Mouse (Mus musculus) liver, postnatal 0 days (tissue): ENCODE results near the gene Mepce. TPM values are rescaled to one million over a fixed set of nuclear protein-coding genes. Genes with fewer than 3 reads are reported as not detected.

ENCODE experiments used
- ATAC-seq: fragments of 200-750 bp; cut with Nextera tagmentation; 2 replicates; pipeline ENCODE4 v1.8.0; 2017; ENCODE audit warnings: mild to moderate bottlenecking, moderate library complexity
- DNase-seq: peaks from one replicate; pipeline ENCODE4 v3.0.0-alpha.2; 2016
- H3K27ac ChIP-seq: fragments of 300-500 bp; sonication (generic); 2 replicates; pipeline ENCODE4 v1.5.1; 2014; ENCODE audit warnings: antibody characterized with exemption, moderate library complexity, mild to moderate bottlenecking, low read depth
- H3K27me3 ChIP-seq: fragments of 300-500 bp; sonication (generic); 2 replicates; pipeline ENCODE4 v1.6.1; 2014; ENCODE audit warnings: low read length, control low read depth, mixed read lengths; ENCODE audit not compliant: insufficient read depth
- H3K36me3 ChIP-seq: fragments of 300-500 bp; sonication (generic); replicated peaks from 2 replicates; pipeline ENCODE4 v1.6.1; 2014; ENCODE audit warnings: mild to moderate bottlenecking, control low read depth, low read length, moderate library complexity, mixed read lengths; ENCODE audit not compliant: insufficient read depth
- H3K4me1 ChIP-seq: fragments of 300-500 bp; sonication (generic); 2 replicates; pipeline ENCODE4 v1.6.1; 2014; ENCODE audit warnings: antibody characterized with exemption, mild to moderate bottlenecking, control low read depth; ENCODE audit not compliant: insufficient read depth
- H3K4me2 ChIP-seq: fragments of 300-500 bp; sonication (generic); 2 replicates; pipeline ENCODE4 v1.6.1; 2014; ENCODE audit warnings: low read depth, mild to moderate bottlenecking, low read length, moderate library complexity, mixed read lengths
- H3K4me3 ChIP-seq: fragments of 300-500 bp; sonication (generic); 2 replicates; pipeline ENCODE4 v1.5.1; 2014; ENCODE audit warnings: low read depth, low read length
- H3K9ac ChIP-seq: fragments of 300-500 bp; sonication (generic); replicated peaks from 2 replicates; pipeline ENCODE4 v1.6.1; 2014; ENCODE audit warnings: mild to moderate bottlenecking, moderate library complexity
- H3K9me3 ChIP-seq: fragments of 300-500 bp; sonication (generic); 2 replicates; pipeline ENCODE4 v1.6.1; 2016; ENCODE audit warnings: mild to moderate bottlenecking, control low read depth, low read length, mixed read lengths
- CTCF ChIP-seq: sonication (generic); IDR thresholded peaks from 2 replicates; pipeline ENCODE4 v1.5.1; 2016; ENCODE audit warnings: antibody characterized with exemption, low read depth
- EP300 ChIP-seq: IDR thresholded peaks from 2 replicates; pipeline ENCODE4 v1.6.1; 2016; ENCODE audit warnings: antibody characterized with exemption, low read depth, mild to moderate bottlenecking
- WGBS: fragments of 180-500 bp; shearing (Covaris S2); extraction: QIAGEN DNeasy Blood & Tissue Kit; methylation state at CpG from one replicate; pipeline ENCODE4 v1.1.7; 2014; ENCODE audit not compliant: insufficient replicate concordance; 5-methylcytosine and 5-hydroxymethylcytosine counted together
- polyA plus RNA-seq: library from polyadenylated mRNA; unstranded; fragments of >200 nt; fragmentation: Nextera tagmentation; extraction: Ambion mirVana; gene quantifications from 2 replicates; pipeline ENCODE4 v1.2.1, GENCODE M21; 2015

Gene Mepce
- polyA plus RNA-seq, 1 experiment from 2014 or later: 5.0 TPM

- TF ChIP-seq EP300 (no peak), CTCF (no peak)
- H3K9ac ChIP-seq: no peak overlapping the region
- no peaks in the 10 kb centered on the region for H3K4me1 ChIP-seq
- DNase-seq: peak; percentile 23
- H3K4me3 ChIP-seq: no peak overlapping the region
- 87% methylated on average over 6 of the region's 6 CpGs for WGBS
- no peaks in the 10 kb centered on the region for H3K9me3 ChIP-seq
- no peaks in the 10 kb centered on the region for H3K27me3 ChIP-seq
- peaks cover 58% of the 10 kb centered on the region for H3K36me3 ChIP-seq
- H3K4me2 ChIP-seq: no peak overlapping the region
- H3K27ac ChIP-seq: no peak overlapping the region
- ATAC-seq: no peak
Observed at GRCm38 (mm10) chr5:137757887-137758286, 29.6 kb downstream of the Mepce start.

GRCm38 (mm10) chr5:137756882-137757661, 30.4 kb downstream of the Mepce start:
- DNase-seq (peak; percentile 91), ATAC-seq (peak; percentile 64)
- Histone ChIP-seq H3K27me3 (no peaks in the 10 kb centered on the region), H3K4me1 (no peaks in the 10 kb centered on the region), H3K27ac (0 out of 2 replicates have a peak overlapping the region, but pooled peaks have one; percentile 7), H3K9ac (no peak overlapping the region), H3K36me3 (peaks cover 65% of the 10 kb centered on the region), H3K9me3 (no peaks in the 10 kb centered on the region), H3K4me3 (no peak overlapping the region), H3K4me2 (no peak overlapping the region)
- WGBS: 52% methylated on average over 10 of the region's 10 CpGs
- TF ChIP-seq EP300: no peak
- peak; percentile 98 for TF ChIP-seq CTCF

- 64% methylated on average over 3 of the region's 3 CpGs for WGBS
- TF ChIP-seq EP300 (no peak), CTCF (no peak)
- H3K4me3 ChIP-seq: no peak overlapping the region
- no peaks in the 10 kb centered on the region for H3K27me3 ChIP-seq
- ATAC-seq (no peak), DNase-seq (no peak)
- no peak overlapping the region for H3K27ac ChIP-seq
- H3K4me2 ChIP-seq: no peak overlapping the region
- H3K4me1 ChIP-seq: no peaks in the 10 kb centered on the region
- no peaks in the 10 kb centered on the region for H3K9me3 ChIP-seq
- H3K36me3 ChIP-seq: peaks cover 75% of the 10 kb centered on the region
- no peak overlapping the region for H3K9ac ChIP-seq
Observed at GRCm38 (mm10) chr5:137756106-137756505, 31.3 kb downstream of the Mepce start.

- DNase-seq (peak; percentile 11), ATAC-seq (no peak)
- no peaks in the 10 kb centered on the region for H3K27me3 ChIP-seq
- no peak overlapping the region for H3K4me3 ChIP-seq
- H3K4me1 ChIP-seq: no peaks in the 10 kb centered on the region
- peaks cover 81% of the 10 kb centered on the region for H3K36me3 ChIP-seq
- TF ChIP-seq CTCF: no peak
- no peak for TF ChIP-seq EP300
- whole genome bisulfite sequencing: 88% methylated on average over 5 of the region's 5 CpGs
- no peak overlapping the region for H3K4me2 ChIP-seq
- no peak overlapping the region for H3K27ac ChIP-seq
- no peaks in the 10 kb centered on the region for H3K9me3 ChIP-seq
- H3K9ac ChIP-seq: no peak overlapping the region
Observed at GRCm38 (mm10) chr5:137755425-137755824, 32.0 kb downstream of the Mepce start.

- Histone ChIP-seq H3K27me3 (no peaks in the 10 kb centered on the region), H3K36me3 (peaks cover 65% of the 10 kb centered on the region), H3K27ac (no peak overlapping the region), H3K4me3 (no peak overlapping the region), H3K9ac (no peak overlapping the region), H3K4me1 (peaks cover 14% of the 10 kb centered on the region), H3K4me2 (no peak overlapping the region), H3K9me3 (no peaks in the 10 kb centered on the region)
- no peak for ATAC-seq
- 92% methylated on average over 11 of the region's 13 CpGs for WGBS
- TF ChIP-seq CTCF (no peak), EP300 (no peak)
- DNase-seq: peak; percentile 11
Observed at GRCm38 (mm10) chr5:137753111-137753832, 34.2 kb downstream of the Mepce start.

GRCm38 (mm10) chr5:137751988-137752387, 35.5 kb downstream of the Mepce start:
- Histone ChIP-seq H3K4me1 (peaks cover 22% of the 10 kb centered on the region), H3K36me3 (peaks cover 53% of the 10 kb centered on the region), H3K4me2 (no peak overlapping the region), H3K27me3 (no peaks in the 10 kb centered on the region), H3K9ac (no peak overlapping the region), H3K4me3 (no peak overlapping the region), H3K27ac (no peak overlapping the region), H3K9me3 (no peaks in the 10 kb centered on the region)
- WGBS: 92% methylated on average over 6 of the region's 6 CpGs
- no peak for DNase-seq
- no peak for ATAC-seq
- no peak for TF ChIP-seq CTCF
- TF ChIP-seq EP300: no peak
